Comparison of ENCODE assay signal across 8 mouse cellular contexts in genomic region chr13:42102980-42103379, GRCm38 (mm10). TPM values are rescaled to one million over a fixed set of nuclear protein-coding genes. Genes with fewer than 3 reads are reported as not detected.
DNase-seq lines count a peak whose midpoint lies in the region; ATAC-seq and TF ChIP-seq lines count a peak whose summit lies in the region.

No protein-coding gene starts in this region.

- peak overlapping the region; percentile 88 for H3K27ac ChIP-seq in hindbrain, embryonic 14.5 days
- no peak overlapping the region for H3K27ac ChIP-seq in lung, postnatal 0 days (ENCODE audit: low read length)

- WGBS in hindbrain, embryonic 14.5 days: 11% methylated on average over 8 of the region's 8 CpGs
- WGBS in lung, postnatal 0 days: 32% methylated on average over 8 of the region's 8 CpGs

- peak overlapping the region; percentile 49 for H3K9ac ChIP-seq in hindbrain, embryonic 14.5 days
- no peak overlapping the region for H3K9ac ChIP-seq in lung, postnatal 0 days (replicated peaks; ENCODE audit: low read depth)

- peak; percentile 95 for ATAC-seq in hindbrain, embryonic 14.5 days (ENCODE audit: low FRiP score)
- peak; percentile 93 for ATAC-seq in lung, postnatal 0 days

- H3K36me3 ChIP-seq in hindbrain, embryonic 14.5 days (replicated peaks; ENCODE audit: control insufficient read depth, insufficient read depth): no peaks in the 10 kb centered on the region
- no peaks in the 10 kb centered on the region for H3K36me3 ChIP-seq in lung, postnatal 0 days (ENCODE audit: insufficient read depth, low read length)

- H3K27me3 ChIP-seq in hindbrain, embryonic 14.5 days (ENCODE audit: control insufficient read depth, insufficient read depth, low read length): no peaks in the 10 kb centered on the region
- H3K27me3 ChIP-seq in lung, postnatal 0 days (replicated peaks; ENCODE audit: insufficient read depth, low read length): no peaks in the 10 kb centered on the region

- peak overlapping the region; percentile 10; the same call in 1 of the 2 replicates for H3K4me3 ChIP-seq in hindbrain, embryonic 14.5 days (replicated peaks; ENCODE audit: low read length)
- H3K4me3 ChIP-seq in lung, postnatal 0 days (ENCODE audit: low read depth, low read length): no peak overlapping the region

- peak overlapping the region; percentile 49 for H3K4me2 ChIP-seq in hindbrain, embryonic 14.5 days (replicated peaks)
- H3K4me2 ChIP-seq in lung, postnatal 0 days (replicated peaks; ENCODE audit: low read depth, low read length): no peak overlapping the region; the same call in 1 of the 2 replicates

- DNase-seq in MN1 (ENCODE audit: low spot score): peak; percentile 81
- peak; percentile 81 to 87 for DNase-seq in cerebellum, postnatal 10 days
- peak; percentile 46 to 49 for DNase-seq in frontal cortex, postnatal 14 days (ENCODE audit: low spot score in 2 of 2)
- DNase-seq in hindbrain, embryonic 14.5 days (ENCODE audit: low spot score): peak; percentile 73
- peak; percentile 53 to 73 for DNase-seq in layer of hippocampus, postnatal 14 days (ENCODE audit: low spot score in 2 of 2)
- DNase-seq in lung, postnatal 0 days (ENCODE audit: low spot score): peak; percentile 93
- peak; percentile 77 for DNase-seq in ovary, adult 18-20 months (ENCODE audit: low spot score)
- peak; percentile 62 for DNase-seq in thymus, postnatal 14 days

- TF ChIP-seq CTCF in lung, postnatal 0 days (IDR thresholded peaks at IDR 0.05): no peak

- peaks cover 42% of the 10 kb centered on the region for H3K4me1 ChIP-seq in hindbrain, embryonic 14.5 days (replicated peaks; ENCODE audit: control insufficient read depth, insufficient read depth, low read length)
- H3K4me1 ChIP-seq in lung, postnatal 0 days (ENCODE audit: insufficient read depth, low read depth, low read length): peaks cover 6% of the 10 kb centered on the region; the same call in 1 of the 2 replicates

- 0 out of 2 replicates have a peak, but pooled peaks cover 2% of the 10 kb centered on the region for H3K9me3 ChIP-seq in hindbrain, embryonic 14.5 days (ENCODE audit: control insufficient read depth, low read length)
- no peaks in the 10 kb centered on the region for H3K9me3 ChIP-seq in lung, postnatal 0 days (ENCODE audit: low read length)

- no peak for TF ChIP-seq EP300 in lung, postnatal 0 days (IDR thresholded peaks at IDR 0.05)

RNA-seq across cellular contexts. Expression of gene Hivep1, which starts 51.2 kb away (rescaled TPM):
- polyA plus RNA-seq in hindbrain, embryonic 14.5 days (2014; fragmentation: Nextera tagmentation; extraction: Ambion mirVana): 21.8 and 23.0 TPM in 2 replicates
- 10 to 100 TPM; 25.6 to 27.4 TPM for total RNA-seq in layer of hippocampus, postnatal 14 days (2021)
- 7.7 and 11.3 TPM in 2 replicates for polyA plus RNA-seq in lung, postnatal 0 days (2015; fragmentation: Nextera tagmentation; extraction: Ambion mirVana)
